Mouse (Mus musculus): ENCODE measurements at regions not wholly inside any gene's neighbourhood (a gene's known extent, or its start where the extent isn't known, plus 50 kb on each side); places are given as distances from the start of the nearest gene placed in this dataset.

DNA sequence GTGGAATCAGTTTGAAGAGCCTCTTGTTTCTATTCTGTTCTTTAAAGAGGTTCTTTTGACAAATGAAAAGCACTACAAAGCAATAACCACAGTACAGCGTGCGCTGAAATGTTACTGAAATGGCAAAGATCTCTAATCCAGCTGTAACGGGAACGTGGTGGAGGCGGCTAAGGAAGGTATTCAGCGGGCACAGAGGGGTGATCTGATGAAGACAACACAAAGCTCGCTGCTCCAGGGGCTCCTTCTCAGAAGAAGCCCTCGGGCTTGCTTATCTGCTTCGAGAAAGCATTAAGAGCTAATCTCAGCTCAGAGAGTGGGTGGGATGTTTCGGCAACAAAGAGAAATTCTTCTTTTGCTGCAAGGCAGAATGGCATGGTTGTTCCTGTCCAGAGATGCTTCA lies 258.2 kb upstream of the Arrdc4 start:
- no peak for ATAC-seq (ENCODE audit: low read depth)
- Histone ChIP-seq H3K36me3 (no peaks in the 10 kb centered on the region), H3K27me3 (no peaks in the 10 kb centered on the region), H3K4me2 (no peak overlapping the region), H3K9me3 (no peaks in the 10 kb centered on the region), H3K4me3 (no peak overlapping the region), H3K4me1 (replicated peaks) (no peaks in the 10 kb centered on the region), H3K9ac (no peak overlapping the region), H3K27ac (replicated peaks) (no peak overlapping the region)
- WGBS: 79% methylated on average over 10 of the region's 10 CpGs

DNA sequence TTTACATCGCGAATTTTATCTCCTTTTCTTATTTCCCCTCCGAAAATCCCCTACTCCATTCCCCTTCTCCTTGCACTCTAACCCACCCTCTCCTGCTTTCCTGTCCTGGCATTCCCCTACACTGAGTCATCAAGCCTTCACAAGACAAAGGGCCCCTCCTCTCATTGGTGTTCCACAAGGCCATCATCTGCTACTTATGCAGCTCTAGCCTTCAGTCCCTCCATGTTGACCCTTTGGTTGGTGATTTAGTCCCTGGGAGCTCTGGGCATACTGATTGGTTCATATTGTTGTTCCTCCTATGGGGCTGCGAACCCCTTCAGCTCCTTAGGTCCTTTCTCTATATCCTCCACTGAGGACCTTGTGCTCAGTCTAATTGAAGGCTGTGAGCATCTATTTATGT lies 239.0 kb upstream of the Arrdc4 start:
- Histone ChIP-seq H3K4me3 (no peak overlapping the region), H3K4me2 (no peak overlapping the region), H3K27me3 (no peaks in the 10 kb centered on the region), H3K9me3 (no peaks in the 10 kb centered on the region), H3K27ac (replicated peaks) (no peak overlapping the region), H3K4me1 (replicated peaks) (no peaks in the 10 kb centered on the region), H3K36me3 (no peaks in the 10 kb centered on the region), H3K9ac (no peak overlapping the region)
- WGBS: 90% methylated on average over 4 of the region's 4 CpGs
- ATAC-seq (ENCODE audit: low read depth): no peak

DNA sequence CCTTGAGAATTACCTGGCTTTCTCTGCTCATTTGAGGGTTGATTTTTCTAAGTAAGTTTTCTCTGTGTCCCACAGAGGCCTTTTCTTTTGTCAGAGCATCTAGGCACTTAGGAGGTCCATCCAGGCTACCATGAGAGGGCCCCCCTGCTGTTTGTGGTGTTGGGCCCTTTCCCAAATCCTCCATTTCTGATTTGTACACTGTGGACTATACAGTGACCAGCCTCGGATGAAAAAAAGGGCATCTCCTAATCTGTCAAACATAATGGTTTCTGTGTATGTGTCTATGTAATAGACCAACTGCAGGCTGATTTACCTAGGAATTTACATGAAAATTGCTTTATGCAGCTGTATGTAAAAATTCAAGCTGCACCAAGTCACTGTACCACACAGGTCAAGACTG lies 234.9 kb upstream of the Arrdc4 start:
- Histone ChIP-seq H3K9ac (no peak overlapping the region), H3K4me2 (no peak overlapping the region), H3K27ac (replicated peaks) (no peak overlapping the region), H3K4me3 (no peak overlapping the region), H3K36me3 (no peaks in the 10 kb centered on the region), H3K27me3 (no peaks in the 10 kb centered on the region), H3K9me3 (no peaks in the 10 kb centered on the region), H3K4me1 (replicated peaks) (no peaks in the 10 kb centered on the region)
- no peak for ATAC-seq (ENCODE audit: low read depth)
- WGBS: 24% methylated on average over 1 of the region's 1 CpGs

DNA sequence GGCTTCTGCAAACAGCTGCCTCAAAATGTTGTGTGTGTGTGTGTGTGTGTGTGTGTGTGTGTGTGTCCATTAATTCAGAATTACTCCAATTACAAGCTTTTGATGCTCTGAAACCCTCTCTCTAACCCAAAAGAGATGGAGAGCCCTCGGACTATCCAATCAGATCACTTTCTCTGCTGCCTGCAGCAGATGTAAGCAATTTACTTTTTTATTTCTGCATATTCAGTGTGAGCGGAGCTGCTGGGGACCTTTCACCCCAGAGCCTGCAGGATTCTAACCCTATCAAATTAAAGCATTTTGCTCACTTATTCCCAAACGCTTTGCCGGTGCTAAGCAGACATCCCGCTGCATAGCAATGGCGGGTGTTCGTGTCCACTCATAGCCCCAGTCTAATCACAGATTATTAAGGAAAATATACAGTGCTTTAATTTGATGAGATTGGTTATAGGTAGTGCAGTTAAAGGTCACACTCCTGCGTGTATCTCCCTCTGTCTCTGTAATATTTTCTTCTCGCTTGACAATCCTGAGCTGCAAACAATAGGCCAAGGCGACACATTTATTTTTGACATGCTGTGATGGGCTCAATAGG lies 234.0 kb upstream of the Arrdc4 start:
- Histone ChIP-seq H3K4me2 (no peak overlapping the region), H3K4me1 (replicated peaks) (no peaks in the 10 kb centered on the region), H3K27me3 (no peaks in the 10 kb centered on the region), H3K4me3 (no peak overlapping the region), H3K36me3 (no peaks in the 10 kb centered on the region), H3K9me3 (no peaks in the 10 kb centered on the region), H3K27ac (replicated peaks) (no peak overlapping the region), H3K9ac (no peak overlapping the region)
- WGBS: 73% methylated on average over 10 of the region's 10 CpGs
- ATAC-seq (ENCODE audit: low read depth): no peak

DNA sequence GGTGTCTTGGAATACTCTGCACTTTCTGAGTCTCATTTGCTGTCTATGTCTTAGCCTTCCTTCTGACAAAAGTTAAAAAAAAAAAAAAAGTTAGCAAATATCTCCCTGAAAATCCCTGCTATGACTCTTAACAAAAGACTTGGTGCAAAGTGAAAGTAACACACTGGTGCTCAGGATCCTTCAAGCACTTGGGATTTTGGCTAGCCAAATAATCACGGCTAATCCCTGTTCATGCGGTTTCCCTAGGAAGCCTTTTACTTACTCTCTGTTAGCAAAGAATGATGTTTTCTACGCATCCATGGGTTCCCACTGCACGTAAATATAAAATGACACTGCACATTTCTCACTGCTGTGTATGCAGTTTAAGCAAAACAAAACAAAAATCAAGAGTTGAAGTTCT lies 229.5 kb upstream of the Arrdc4 start:
- Histone ChIP-seq H3K27ac (replicated peaks) (no peak overlapping the region), H3K4me2 (no peak overlapping the region)

DNA sequence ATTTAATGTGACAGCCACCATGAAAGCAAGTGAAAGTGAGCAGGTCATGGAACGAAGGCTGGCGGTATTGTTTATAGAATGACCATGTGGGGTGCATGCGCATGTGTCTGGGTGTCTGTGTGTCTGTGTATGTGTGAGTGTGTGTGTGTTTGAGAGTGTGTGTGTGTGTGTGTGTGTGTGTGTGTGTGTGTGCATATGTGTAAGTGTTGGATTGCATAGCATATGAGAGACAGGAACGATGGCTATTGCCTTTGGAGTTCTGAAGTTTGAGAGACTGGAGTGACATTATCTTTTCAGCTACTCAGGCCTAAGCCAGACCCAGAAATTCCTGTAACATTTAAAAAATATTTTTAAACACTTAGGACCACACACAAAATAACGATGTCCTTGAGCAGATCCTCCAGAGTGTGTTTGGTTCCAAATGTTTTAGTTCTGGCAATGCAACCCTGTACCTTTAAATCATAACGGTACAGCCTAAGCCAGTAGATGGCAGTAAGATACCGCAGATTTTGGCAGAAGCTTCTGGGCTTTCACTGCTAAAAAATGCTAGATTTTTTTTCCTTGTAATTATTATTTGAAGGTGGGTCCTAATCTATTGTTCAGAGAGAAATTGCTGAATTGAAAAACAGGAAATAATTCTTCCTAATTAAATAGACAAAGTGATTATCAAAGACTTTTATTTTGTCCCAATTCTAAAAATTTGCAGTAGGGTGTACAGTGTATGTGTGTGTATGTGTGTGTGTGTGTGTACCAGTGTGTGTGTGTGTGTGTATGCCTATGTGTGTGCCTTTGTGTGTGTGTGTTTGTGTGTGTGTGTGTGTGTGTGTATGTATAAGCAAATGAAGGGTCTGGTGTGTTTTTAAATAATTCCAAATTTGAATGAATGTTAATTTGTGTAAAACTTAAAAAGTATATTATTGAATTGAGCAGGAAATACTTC lies 228.0 kb upstream of the Arrdc4 start:
- H3K4me2 ChIP-seq: no peak overlapping the region
- 63% methylated on average over 7 of the region's 7 CpGs for WGBS
- no peaks in the 10 kb centered on the region for H3K9me3 ChIP-seq
- H3K9ac ChIP-seq: no peak overlapping the region
- ATAC-seq (ENCODE audit: low read depth): no peak
- no peaks in the 10 kb centered on the region for H3K4me1 ChIP-seq (replicated peaks)
- no peak overlapping the region for H3K27ac ChIP-seq (replicated peaks)
- H3K27me3 ChIP-seq: no peaks in the 10 kb centered on the region
- no peak overlapping the region for H3K4me3 ChIP-seq
- H3K36me3 ChIP-seq: no peaks in the 10 kb centered on the region

More for the DNA sequence above, 229.5 kb upstream of the Arrdc4 start:
- no peaks in the 10 kb centered on the region for H3K36me3 ChIP-seq
- H3K27me3 ChIP-seq: no peaks in the 10 kb centered on the region
- H3K9ac ChIP-seq: no peak overlapping the region
- no peak overlapping the region for H3K4me3 ChIP-seq
- WGBS: 42% methylated on average over 4 of the region's 4 CpGs
- no peaks in the 10 kb centered on the region for H3K9me3 ChIP-seq
- no peak for ATAC-seq (ENCODE audit: low read depth)
- no peaks in the 10 kb centered on the region for H3K4me1 ChIP-seq (replicated peaks)

DNA sequence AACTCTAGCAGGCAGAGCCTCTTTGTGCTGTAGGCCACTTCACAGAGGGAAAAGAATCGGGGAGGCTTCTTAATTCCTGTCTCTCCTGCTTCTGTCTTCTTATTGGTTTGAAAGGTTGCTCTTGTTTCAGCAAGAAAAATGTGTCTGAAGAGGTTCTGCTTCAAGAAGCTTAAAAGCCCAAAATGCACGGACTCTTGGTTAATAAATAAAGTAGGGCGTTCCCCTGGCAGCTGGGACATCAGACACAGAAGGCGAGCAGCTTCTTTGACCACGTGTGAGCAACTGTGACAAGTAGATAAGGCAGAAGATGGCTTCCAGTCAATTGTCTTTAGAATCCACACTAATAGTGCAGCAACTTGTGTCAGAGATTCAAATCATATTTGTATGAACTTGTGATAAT lies 226.9 kb upstream of the Arrdc4 start:
- no peaks in the 10 kb centered on the region for H3K4me1 ChIP-seq (replicated peaks)
- H3K9me3 ChIP-seq: no peaks in the 10 kb centered on the region
- no peaks in the 10 kb centered on the region for H3K36me3 ChIP-seq
- no peak overlapping the region for H3K9ac ChIP-seq
- no peak overlapping the region for H3K27ac ChIP-seq (replicated peaks)
- 53% methylated on average over 5 of the region's 5 CpGs for WGBS
- no peaks in the 10 kb centered on the region for H3K27me3 ChIP-seq
- H3K4me3 ChIP-seq: no peak overlapping the region
- H3K4me2 ChIP-seq: no peak overlapping the region
- ATAC-seq (ENCODE audit: low read depth): no peak

DNA sequence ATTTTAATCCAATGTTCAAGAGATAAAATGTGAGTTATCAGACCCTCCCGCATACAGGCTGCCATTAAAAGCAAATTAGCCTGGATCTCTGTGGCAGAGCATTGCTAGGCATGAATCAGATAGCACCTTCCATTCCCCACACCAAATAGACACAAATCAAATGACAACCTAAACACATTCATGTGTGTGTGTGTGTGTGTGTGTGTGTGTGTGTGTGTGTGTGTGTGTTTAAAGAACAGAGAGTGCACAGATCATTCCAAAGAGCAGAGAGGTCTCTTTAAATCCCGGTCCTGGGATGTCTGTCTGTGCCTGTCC lies 226.5 kb upstream of the Arrdc4 start:
- Histone ChIP-seq H3K4me2 (no peak overlapping the region), H3K9me3 (no peaks in the 10 kb centered on the region), H3K9ac (no peak overlapping the region), H3K4me1 (replicated peaks) (no peaks in the 10 kb centered on the region), H3K27me3 (no peaks in the 10 kb centered on the region), H3K36me3 (no peaks in the 10 kb centered on the region), H3K4me3 (no peak overlapping the region), H3K27ac (replicated peaks) (no peak overlapping the region)
- ATAC-seq (ENCODE audit: low read depth): no peak
- 79% methylated on average over 2 of the region's 2 CpGs for WGBS

DNA sequence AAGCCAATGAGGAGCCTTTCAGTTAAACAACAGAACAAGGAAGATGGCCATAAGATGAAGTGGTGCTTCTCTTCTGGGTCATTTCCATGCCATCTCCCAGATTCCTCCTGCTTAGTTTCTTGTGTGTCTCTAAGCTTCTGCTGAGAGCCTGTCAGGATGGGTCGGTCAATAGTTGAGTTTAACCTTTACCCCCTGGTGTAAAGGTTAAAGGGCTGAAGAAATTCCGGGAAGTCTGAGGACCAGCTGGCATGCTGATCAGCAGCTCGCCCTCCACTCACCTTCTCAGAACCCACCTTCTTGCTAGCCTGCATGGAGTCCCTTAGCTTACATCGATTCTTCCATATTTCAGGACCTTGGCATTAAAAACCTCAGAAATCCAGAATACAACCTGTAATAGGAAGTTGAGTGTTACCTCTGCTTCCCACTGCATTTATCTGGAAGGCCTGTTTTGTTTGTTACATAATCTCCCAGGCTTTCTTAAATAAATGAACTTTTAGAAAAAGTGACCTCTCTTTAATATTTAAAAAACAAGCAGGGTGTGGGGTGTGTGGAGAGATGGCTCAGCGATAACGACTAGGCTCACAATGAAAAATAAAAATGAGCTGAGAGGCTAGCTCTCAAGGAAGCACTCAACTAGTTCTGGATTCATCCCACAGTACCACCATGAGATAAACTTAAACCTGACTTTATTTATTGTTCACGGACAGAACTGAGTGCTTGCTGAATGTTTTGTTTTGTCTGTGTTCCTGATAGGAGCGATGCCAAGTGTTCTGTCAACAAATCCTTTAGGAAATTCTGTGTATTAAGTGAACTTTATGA lies 225.9 kb upstream of the Arrdc4 start:
- Histone ChIP-seq H3K4me2 (no peak overlapping the region), H3K4me3 (no peak overlapping the region), H3K9ac (no peak overlapping the region), H3K4me1 (replicated peaks) (no peaks in the 10 kb centered on the region), H3K27me3 (no peaks in the 10 kb centered on the region), H3K36me3 (no peaks in the 10 kb centered on the region), H3K9me3 (no peaks in the 10 kb centered on the region), H3K27ac (replicated peaks) (no peak overlapping the region)
- ATAC-seq (ENCODE audit: low read depth): no peak
- WGBS: 85% methylated on average over 8 of the region's 8 CpGs

DNA sequence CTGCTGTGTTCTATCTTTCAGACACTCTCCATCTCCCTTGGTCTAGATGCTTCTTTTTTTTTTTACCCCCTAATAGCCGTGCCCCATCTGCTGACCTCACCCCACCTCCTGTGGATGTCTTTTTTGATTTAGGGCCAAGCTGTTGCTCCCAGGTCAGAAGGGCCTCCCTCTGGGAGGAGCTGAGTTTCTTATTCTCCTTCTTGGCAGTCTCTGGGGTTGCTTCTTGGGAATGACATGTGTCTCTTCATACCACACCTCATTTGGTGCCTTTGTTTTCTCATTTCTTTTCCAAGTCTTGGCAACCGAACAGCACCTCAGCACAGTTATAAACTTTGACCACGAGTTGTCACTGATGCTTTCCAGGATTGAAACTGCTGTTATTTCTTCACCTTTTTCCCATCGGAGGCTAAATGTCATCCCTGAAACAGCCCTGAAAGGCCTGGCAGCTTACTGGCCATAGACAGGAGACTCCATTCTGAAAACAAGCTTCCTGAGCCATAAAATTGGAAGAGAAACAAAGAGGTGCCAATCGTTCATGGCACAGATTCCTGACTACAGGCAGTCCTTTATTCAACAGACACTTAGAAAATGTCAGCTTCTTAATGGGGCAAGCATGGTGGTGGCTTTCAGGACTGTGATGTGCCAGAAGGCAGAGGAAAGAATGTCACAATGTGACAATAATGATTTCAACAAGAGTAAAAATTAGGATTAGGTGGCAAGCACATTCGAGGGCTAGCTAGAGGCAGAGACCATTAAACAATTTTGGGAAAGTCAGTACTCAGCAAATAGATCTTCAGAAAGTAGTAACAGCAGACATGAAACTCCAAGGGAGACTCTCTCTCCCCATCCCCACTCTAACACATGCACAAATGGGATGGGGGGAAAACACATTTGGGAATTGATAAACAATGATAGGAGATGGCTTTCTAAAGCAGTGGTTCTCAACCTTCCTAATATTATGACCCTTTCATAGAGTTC lies 197.1 kb upstream of the Arrdc4 start:
- ATAC-seq (ENCODE audit: low read depth): no peak
- Histone ChIP-seq H3K4me1 (replicated peaks) (no peaks in the 10 kb centered on the region), H3K27me3 (no peaks in the 10 kb centered on the region), H3K27ac (replicated peaks) (no peak overlapping the region), H3K4me2 (no peak overlapping the region), H3K9ac (no peak overlapping the region), H3K4me3 (no peak overlapping the region), H3K9me3 (no peaks in the 10 kb centered on the region), H3K36me3 (no peaks in the 10 kb centered on the region)
- WGBS: 17% methylated on average over 6 of the region's 6 CpGs

DNA sequence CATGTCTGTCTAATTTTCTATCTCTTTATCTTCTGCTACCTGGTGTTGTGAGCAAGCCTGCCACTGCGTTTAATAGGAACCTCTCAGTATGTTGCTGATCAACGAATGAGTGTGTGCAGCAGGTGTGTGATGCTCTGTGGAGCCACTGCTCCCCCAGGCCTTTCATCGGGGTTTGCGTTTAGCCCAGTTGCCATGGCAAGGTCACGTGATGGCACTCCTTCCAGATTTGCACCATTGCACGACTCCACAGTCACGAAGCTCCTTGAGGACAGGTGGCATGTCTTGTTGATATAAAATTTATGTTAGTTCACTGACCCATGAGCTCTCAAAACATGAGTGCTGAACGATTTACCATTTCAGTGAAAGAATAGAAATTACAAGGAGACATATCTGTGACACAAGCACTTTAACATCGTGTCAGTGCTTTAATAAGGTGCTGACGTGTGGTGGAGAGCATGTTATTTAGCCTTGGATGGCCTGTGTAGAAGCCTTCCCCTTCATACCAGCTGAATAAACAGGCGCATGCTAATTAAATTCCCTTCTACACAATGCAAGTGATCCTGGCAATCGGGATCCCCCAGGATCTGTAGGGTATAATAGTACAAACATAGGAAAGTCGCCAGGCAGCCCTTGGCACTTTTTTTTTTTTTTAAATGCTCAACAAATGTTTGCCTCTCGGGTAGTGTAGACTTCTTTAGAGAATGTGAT lies 181.7 kb upstream of the Arrdc4 start:
- Histone ChIP-seq H3K4me3 (no peak overlapping the region), H3K27me3 (no peaks in the 10 kb centered on the region), H3K4me2 (no peak overlapping the region), H3K36me3 (no peaks in the 10 kb centered on the region), H3K27ac (replicated peaks) (no peak overlapping the region), H3K9ac (no peak overlapping the region), H3K9me3 (no peaks in the 10 kb centered on the region), H3K4me1 (replicated peaks) (0 out of 2 replicates have a peak, but pooled peaks cover 6% of the 10 kb centered on the region)
- 62% methylated on average over 14 of the region's 14 CpGs for WGBS
- no peak for ATAC-seq (ENCODE audit: low read depth)

All from neural tube, embryonic 13.5 days (tissue).